Mouse (Mus musculus): ENCODE data around the gene Crat.
"Not testable (repeated sequence)": the region's sequence is repeated elsewhere in the genome, so short reads cannot be mapped to it uniquely, and the experiment has no call there.

The Crat gene

GRCm38 (mm10) chr2:30440211-30440700 is 24.6 kb upstream of the Crat start:
- no peak for DNase-seq (ENCODE audit: low read depth)

- no peak for DNase-seq (ENCODE audit: low read depth)
Observed at GRCm38 (mm10) chr2:30439631-30440030, 24.0 kb upstream of the Crat start.

GRCm38 (mm10) chr2:30437791-30438190 is 22.2 kb upstream of the Crat start:
- no peak for DNase-seq (ENCODE audit: low read depth)

- DNase-seq (ENCODE audit: low read depth): no peak
Observed at GRCm38 (mm10) chr2:30436809-30437208, 21.2 kb upstream of the Crat start.

GRCm38 (mm10) chr2:30436156-30436545 is 20.5 kb upstream of the Crat start:
- no peak for DNase-seq (ENCODE audit: low read depth)

- peak; percentile 85 for DNase-seq (ENCODE audit: low read depth)
Observed at GRCm38 (mm10) chr2:30435326-30436155, 19.9 kb upstream of the Crat start.

GRCm38 (mm10) chr2:30429156-30429555 is 13.5 kb upstream of the Crat start:
- no peak for DNase-seq (ENCODE audit: low read depth)

- DNase-seq (ENCODE audit: low read depth): no peak
Observed at GRCm38 (mm10) chr2:30421432-30421831, 5.8 kb upstream of the Crat start.

- DNase-seq (ENCODE audit: low read depth): no peak
Observed at GRCm38 (mm10) chr2:30419112-30419511, 3.5 kb upstream of the Crat start.

GRCm38 (mm10) chr2:30418259-30418658 is 2.6 kb upstream of the Crat start:
- DNase-seq (ENCODE audit: low read depth): no peak

- no peak for DNase-seq (ENCODE audit: low read depth)
Observed at GRCm38 (mm10) chr2:30417595-30418165, 2.1 kb upstream of the Crat start.

GRCm38 (mm10) chr2:30417154-30417553 is 1.5 kb upstream of the Crat start:
- DNase-seq (ENCODE audit: low read depth): not testable (repeated sequence)

GRCm38 (mm10) chr2:30416649-30416965 is 994 bp upstream of the Crat start:
- peak; percentile 40 for DNase-seq (ENCODE audit: low read depth)

- DNase-seq (ENCODE audit: low read depth): peak; percentile 96
Observed at GRCm38 (mm10) chr2:30415936-30416648, 479 bp upstream of the Crat start, which contains the start of gene Ptpa. Gene Ptpa (plus strand): TSS chr2:30416039.

GRCm38 (mm10) chr2:30414681-30415080 is 932 bp downstream of the Crat start:
- DNase-seq (ENCODE audit: low read depth): peak; percentile 35

- DNase-seq (ENCODE audit: low read depth): no peak
Observed at GRCm38 (mm10) chr2:30414101-30414500, 1.5 kb downstream of the Crat start.

- DNase-seq (ENCODE audit: low read depth): no peak
Observed at GRCm38 (mm10) chr2:30413038-30413973, 2.3 kb downstream of the Crat start.

- DNase-seq (ENCODE audit: low read depth): no peak
Observed at GRCm38 (mm10) chr2:30409454-30410176, 6.0 kb downstream of the Crat start.

- no peak for DNase-seq (ENCODE audit: low read depth)
Observed at GRCm38 (mm10) chr2:30408452-30409100, 7.0 kb downstream of the Crat start.

GRCm38 (mm10) chr2:30407778-30408177 is 7.8 kb downstream of the Crat start:
- DNase-seq (ENCODE audit: low read depth): no peak

- DNase-seq (ENCODE audit: low read depth): no peak
Observed at GRCm38 (mm10) chr2:30407221-30407620, 8.4 kb downstream of the Crat start.

Measured in naive thymus-derived CD4-positive, alpha-beta T cell, adult 2 months (primary cell).